Mouse (Mus musculus): Measurements from ENCODE around the gene Irgc1.
"Not testable (repeated sequence)": the region's sequence is repeated elsewhere in the genome, so short reads cannot be mapped to it uniquely, and the experiment has no call there.

Gene Irgc1

GRCm38 (mm10) chr7:24451855-24452311 is at the start of gene Irgc1:
Gene Irgc1, minus strand, starts transcription at chr7:24452297.
- DNase-seq (ENCODE audit: low spot score) = no peak

- peak; percentile 70 for DNase-seq (ENCODE audit: low spot score)
Observed at GRCm38 (mm10) chr7:24501492-24501891, 49.4 kb upstream of the Irgc1 start.

- peak; percentile 74 for DNase-seq (ENCODE audit: low spot score)
Observed at GRCm38 (mm10) chr7:24500929-24501328, 48.8 kb upstream of the Irgc1 start.

- peak; percentile 73 for DNase-seq (ENCODE audit: low spot score)
Observed at GRCm38 (mm10) chr7:24499856-24500577, 47.9 kb upstream of the Irgc1 start.

GRCm38 (mm10) chr7:24488303-24488702 is 36.2 kb upstream of the Irgc1 start:
- DNase-seq (ENCODE audit: low spot score) = no peak

- no peak for DNase-seq (ENCODE audit: low spot score)
Observed at GRCm38 (mm10) chr7:24487403-24487802, 35.3 kb upstream of the Irgc1 start.

GRCm38 (mm10) chr7:24486654-24487130 is 34.6 kb upstream of the Irgc1 start:
- DNase-seq (ENCODE audit: low spot score) = no peak

- no peak for DNase-seq (ENCODE audit: low spot score)
Observed at GRCm38 (mm10) chr7:24485481-24485880, 33.4 kb upstream of the Irgc1 start.

GRCm38 (mm10) chr7:24483291-24483690 is 31.2 kb upstream of the Irgc1 start:
- DNase-seq (ENCODE audit: low spot score) = not testable (repeated sequence)

GRCm38 (mm10) chr7:24482208-24483020 is 30.3 kb upstream of the Irgc1 start:
- no peak for DNase-seq (ENCODE audit: low spot score)

GRCm38 (mm10) chr7:24481474-24482207 is 29.5 kb upstream of the Irgc1 start, which contains the start of gene Cadm4:
Gene Cadm4, plus strand, starts transcription at chr7:24482023.
- peak; percentile 94 for DNase-seq (ENCODE audit: low spot score)

GRCm38 (mm10) chr7:24480986-24481473 is 28.9 kb upstream of the Irgc1 start:
- no peak for DNase-seq (ENCODE audit: low spot score)

- DNase-seq (ENCODE audit: low spot score) = no peak
Observed at GRCm38 (mm10) chr7:24480121-24480941, 28.2 kb upstream of the Irgc1 start.

GRCm38 (mm10) chr7:24479685-24480084 is 27.6 kb upstream of the Irgc1 start:
- no peak for DNase-seq (ENCODE audit: low spot score)

GRCm38 (mm10) chr7:24478911-24479310 is 26.8 kb upstream of the Irgc1 start:
- DNase-seq (ENCODE audit: low spot score) = no peak

- no peak for DNase-seq (ENCODE audit: low spot score)
Observed at GRCm38 (mm10) chr7:24476856-24477255, 24.8 kb upstream of the Irgc1 start.

- DNase-seq (ENCODE audit: low spot score) = no peak
Observed at GRCm38 (mm10) chr7:24476338-24476737, 24.2 kb upstream of the Irgc1 start.

GRCm38 (mm10) chr7:24474811-24475506 is 22.9 kb upstream of the Irgc1 start:
- DNase-seq (ENCODE audit: low spot score) = no peak

GRCm38 (mm10) chr7:24473913-24474529 is 21.9 kb upstream of the Irgc1 start:
- DNase-seq (ENCODE audit: low spot score) = peak; percentile 81

GRCm38 (mm10) chr7:24472937-24473336 is 20.8 kb upstream of the Irgc1 start:
- DNase-seq (ENCODE audit: low spot score) = no peak

All from testis, postnatal 10 days (tissue).